ENCODE assay signal across 17 mouse cellular contexts in the genomic region with DNA sequence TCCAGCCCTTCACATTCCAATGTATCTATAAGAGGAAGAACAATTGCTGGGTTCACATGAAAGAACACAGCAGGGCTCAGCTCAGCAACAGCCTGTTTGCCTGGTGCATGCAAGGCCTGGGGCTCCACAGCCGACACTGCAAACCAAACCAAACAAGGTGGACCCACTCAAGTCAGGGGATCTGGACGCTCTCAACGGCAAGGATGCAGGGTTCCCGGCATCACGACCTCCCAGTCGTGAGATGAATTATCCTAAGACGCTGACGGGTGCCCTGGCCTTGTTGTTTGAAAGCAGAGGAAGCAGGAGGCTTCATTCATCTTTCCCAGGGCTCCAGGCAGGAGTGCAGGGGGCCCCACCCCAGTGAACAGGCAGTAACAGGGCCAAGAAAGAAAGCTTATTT.
"Had no signal": no experiment of that assay in that cellular context is flagged by ENCODE, and none has a peak within 500 bp of the region (broad histone marks: within the 10 kb centered on the region; RNA-seq: fewer than 3 reads in every experiment).

No protein-coding gene starts in this region.

- H3K9me3 ChIP-seq: lung, embryonic 15.5 days; megakaryocyte, embryonic 14.5 days; midbrain, embryonic 13.5 days; midbrain, embryonic 15.5 days; neural tube, embryonic 12.5 days; stomach, embryonic 15.5 days had no signal

- H3K9ac ChIP-seq: lung, embryonic 15.5 days; midbrain, embryonic 13.5 days; midbrain, embryonic 15.5 days; neural tube, embryonic 12.5 days; stomach, embryonic 15.5 days had no signal

- H3K36me3 ChIP-seq: lung, embryonic 15.5 days; midbrain, embryonic 13.5 days; midbrain, embryonic 15.5 days; neural tube, embryonic 12.5 days; stomach, embryonic 15.5 days had no signal

- H3K4me2 ChIP-seq: lung, embryonic 15.5 days; midbrain, embryonic 11.5 days; midbrain, embryonic 13.5 days; midbrain, embryonic 15.5 days; neural tube, embryonic 12.5 days; stomach, embryonic 15.5 days had no signal

- H3K4me3 ChIP-seq: lung, embryonic 15.5 days; megakaryocyte, embryonic 14.5 days; midbrain, embryonic 13.5 days; midbrain, embryonic 15.5 days; neural tube, embryonic 12.5 days; stomach, embryonic 15.5 days had no signal

- DNase-seq: lung, adult 2 months; lung, postnatal 14 days; lung, postnatal 36 days; right cerebral cortex, postnatal 14 days; thymus, adult 2 months; thymus, postnatal 25 days; thymus, postnatal 4 days had no signal

- H3K27ac ChIP-seq: lung, embryonic 15.5 days; macrophage; midbrain, embryonic 13.5 days; midbrain, embryonic 15.5 days; neural tube, embryonic 12.5 days; stomach, embryonic 15.5 days; stomach, postnatal 0 days had no signal

- ATAC-seq: lung, postnatal 0 days; midbrain, embryonic 13.5 days; midbrain, embryonic 15.5 days had no signal

- H3K27me3 ChIP-seq: lung, embryonic 15.5 days; midbrain, embryonic 15.5 days; neural tube, embryonic 12.5 days; stomach, embryonic 15.5 days had no signal
